Mouse (Mus musculus) megakaryocyte, embryonic 14.5 days (primary cell): ENCODE results near the gene Ndufs2.

Experiments used
- FLI1 ChIP-seq: IDR thresholded peaks from 2 replicates; pipeline ENCODE4 v1.6.1; 2012; ENCODE audit warnings: low read length, inconsistent platforms, mixed read lengths
- GATA1 ChIP-seq: IDR thresholded peaks from 3 replicates; pipeline ENCODE4 v1.6.1; 2012; ENCODE audit warnings: mixed read lengths, low read length, inconsistent platforms, borderline replicate concordance

GRCm38 (mm10) chr1:171269848-171270572 lies 18.8 kb upstream of the Ndufs2 start, which contains the start of gene B4galt3:
- TF ChIP-seq GATA1 (no peak), FLI1 (no peak)
